Mouse (Mus musculus) bone marrow, adult 2 months (tissue): ENCODE measurements around the gene Nek4. TPM values are rescaled to one million over a fixed set of nuclear protein-coding genes. Genes with fewer than 3 reads are reported as not detected.

Experiments
- H3K27ac ChIP-seq: fragments of 200-500 bp; 2 replicates; pipeline ENCODE4 v1.5.1; 2012; ENCODE audit warnings: low read depth, mild to moderate bottlenecking, control low read depth, inconsistent platforms, low read length; ENCODE audit not compliant: control insufficient read depth, poor library complexity, insufficient read depth
- H3K4me1 ChIP-seq: fragments of 200-500 bp; 2 replicates; pipeline ENCODE4 v1.6.1; 2011; ENCODE audit warnings: low read length; ENCODE audit not compliant: control insufficient read depth, insufficient read depth
- H3K4me3 ChIP-seq: fragments of 200-500 bp; replicated peaks from 2 replicates; pipeline ENCODE3; 2011; ENCODE audit warnings: mild to moderate bottlenecking, low read depth, low read length, control low read depth; ENCODE audit not compliant: control insufficient read depth
- CTCF ChIP-seq: fragments of 200-500 bp; IDR thresholded peaks from 2 replicates; pipeline ENCODE4 v1.5.1; 2011; ENCODE audit warnings: low read length, control low read depth; ENCODE audit not compliant: control insufficient read depth, insufficient read depth
- POLR2A ChIP-seq: fragments of 200-500 bp; IDR thresholded peaks from 2 replicates; pipeline ENCODE4 v1.6.1; 2011; ENCODE audit warnings: low read depth, mild to moderate bottlenecking, control low read depth, low read length, borderline replicate concordance; ENCODE audit not compliant: control insufficient read depth
- WGBS: fragments of 180-500 bp; shearing (Covaris S2); methylation state at CpG from one replicate; pipeline ENCODE4 v1.1.7; 2018; 5-methylcytosine and 5-hydroxymethylcytosine counted together
- polyA plus RNA-seq: library from polyadenylated mRNA; stranded (reverse); fragments of >200 nt; gene quantifications from 2 replicates; pipeline ENCODE4 v1.2.4, GENCODE M21; 2011; ENCODE audit warnings: low replicate concordance; ENCODE audit not compliant: missing spikeins, insufficient read depth, insufficient read length

Gene Nek4
- 1.6 and 5.9 TPM in 2 replicates for polyA plus RNA-seq

- TF ChIP-seq CTCF (no peak), POLR2A (0 out of 2 replicates have a peak, but pooled peaks have one; percentile 36)
- peaks cover 1% of the 10 kb centered on the region; the same call in 1 of the 2 replicates for H3K4me1 ChIP-seq
- WGBS = under 1% methylated on average over 57 of the region's 57 CpGs
- peak within 1 kb of the TSS; percentile 36; the same call in 1 of the 2 replicates for H3K27ac ChIP-seq
- peak within 1 kb of the TSS; percentile 93 for H3K4me3 ChIP-seq
These were observed at the start of gene Nek4 for GRCm38 (mm10) chr14:30951154-30951825. Gene Nek4, plus strand, starts transcription at chr14:30951377.

- TF ChIP-seq CTCF = no peak
- no peak for TF ChIP-seq POLR2A
- Histone ChIP-seq H3K4me3 (no peak overlapping the region), H3K4me1 (no peaks in the 10 kb centered on the region), H3K27ac (no peak overlapping the region)
- WGBS = 70% methylated on average over 5 of the region's 5 CpGs
These were observed 48.5 kb upstream of the Nek4 start for GRCm38 (mm10) chr14:30902628-30903027.

- Histone ChIP-seq H3K4me1 (peaks cover under 1% of the 10 kb centered on the region; the same call in 1 of the 2 replicates), H3K27ac (no peak overlapping the region), H3K4me3 (no peak overlapping the region)
- WGBS = 45% methylated on average over 3 of the region's 3 CpGs
- TF ChIP-seq CTCF = no peak
- TF ChIP-seq POLR2A = no peak
These were observed 48.1 kb upstream of the Nek4 start for GRCm38 (mm10) chr14:30903036-30903435.

- no peak for TF ChIP-seq POLR2A
- TF ChIP-seq CTCF = no peak
- WGBS = 74% methylated on average over 8 of the region's 8 CpGs
- peaks cover 2% of the 10 kb centered on the region; the same call in 1 of the 2 replicates for H3K4me1 ChIP-seq
These were observed 46.9 kb upstream of the Nek4 start for GRCm38 (mm10) chr14:30904307-30904706.

GRCm38 (mm10) chr14:30906001-30906400, 45.2 kb upstream of the Nek4 start:
- Histone ChIP-seq H3K4me1 (peaks cover 2% of the 10 kb centered on the region; the same call in 1 of the 2 replicates), H3K4me3 (no peak overlapping the region), H3K27ac (no peak overlapping the region)
- 86% methylated on average over 6 of the region's 6 CpGs for WGBS
- TF ChIP-seq POLR2A = no peak
- no peak for TF ChIP-seq CTCF

More at GRCm38 (mm10) chr14:30904307-30904706, 46.9 kb upstream of the Nek4 start:
- Histone ChIP-seq H3K27ac (no peak overlapping the region), H3K4me3 (no peak overlapping the region)

GRCm38 (mm10) chr14:30907814-30908265, 43.3 kb upstream of the Nek4 start:
- Histone ChIP-seq H3K27ac (no peak overlapping the region), H3K4me1 (peaks cover 2% of the 10 kb centered on the region; the same call in 1 of the 2 replicates)
- 51% methylated on average over 3 of the region's 3 CpGs for WGBS

GRCm38 (mm10) chr14:30911141-30911540, 40.0 kb upstream of the Nek4 start:
- H3K4me1 ChIP-seq = peaks cover 2% of the 10 kb centered on the region; the same call in 1 of the 2 replicates
- H3K27ac ChIP-seq = no peak overlapping the region
- H3K4me3 ChIP-seq = no peak overlapping the region
- TF ChIP-seq POLR2A (no peak), CTCF (no peak)
- WGBS = 64% methylated on average over 8 of the region's 8 CpGs

More at GRCm38 (mm10) chr14:30907814-30908265, 43.3 kb upstream of the Nek4 start:
- no peak for TF ChIP-seq POLR2A
- no peak for TF ChIP-seq CTCF
- no peak overlapping the region for H3K4me3 ChIP-seq

- 81% methylated on average over 8 of the region's 8 CpGs for WGBS
- H3K27ac ChIP-seq = no peak overlapping the region
- no peak for TF ChIP-seq POLR2A
- TF ChIP-seq CTCF = no peak
- H3K4me3 ChIP-seq = no peak overlapping the region
- peaks cover 2% of the 10 kb centered on the region; the same call in 1 of the 2 replicates for H3K4me1 ChIP-seq
These were observed 38.5 kb upstream of the Nek4 start for GRCm38 (mm10) chr14:30912641-30913040.

GRCm38 (mm10) chr14:30913404-30913803, 37.8 kb upstream of the Nek4 start:
- 70% methylated on average over 5 of the region's 5 CpGs for WGBS
- H3K4me1 ChIP-seq = no peaks in the 10 kb centered on the region; the same call in 1 of the 2 replicates
- no peak overlapping the region for H3K4me3 ChIP-seq
- no peak overlapping the region for H3K27ac ChIP-seq
- TF ChIP-seq CTCF = no peak
- no peak for TF ChIP-seq POLR2A
